Mouse (Mus musculus): ENCODE measurements around the gene Prr15. TPM values are rescaled to one million over a fixed set of nuclear protein-coding genes. Genes with fewer than 3 reads are reported as not detected.

The Prr15 gene
- polyA plus RNA-seq (2017; shearing (Covaris generic)): 0.33 TPM

GRCm38 (mm10) chr6:54325246-54325885 lies at the start of gene Prr15:
Gene Prr15, plus strand, starts transcription at chr6:54325835.

Other genes starting within 250 kb of the Prr15 start
- 1.3 TPM for gene Wipf3, start 103.8 kb downstream of the Prr15 start, polyA plus RNA-seq (2017; shearing (Covaris generic))
- 0.29 TPM for gene Scrn1, start 240.7 kb downstream of the Prr15 start, polyA plus RNA-seq (2017; shearing (Covaris generic))